Mouse (Mus musculus) MEL-GATA-1-ER (cell line): ENCODE measurements around the gene Eml3.

Experiments
- DNase-seq: peaks from one replicate; pipeline ENCODE4 v3.0.0-alpha.2; 2012; ENCODE audit warnings: low read depth; ENCODE audit errors: extremely low read depth

Eml3 gene

GRCm38 (mm10) chr19:8914212-8914611 is 15.1 kb upstream of the Eml3 start:
- DNase-seq: no peak

- no peak for DNase-seq
Observed at GRCm38 (mm10) chr19:8919000-8919399, 10.4 kb upstream of the Eml3 start.

- DNase-seq: no peak
Observed at GRCm38 (mm10) chr19:8919684-8920072, 9.7 kb upstream of the Eml3 start.

- no peak for DNase-seq
Observed at GRCm38 (mm10) chr19:8920073-8920736, 9.1 kb upstream of the Eml3 start, which contains the start of gene B3gat3. Gene B3gat3 (plus strand): TSS chr19:8920374.

- no peak for DNase-seq
Observed at GRCm38 (mm10) chr19:8920836-8921291, 8.5 kb upstream of the Eml3 start.

GRCm38 (mm10) chr19:8921741-8922140 is 7.6 kb upstream of the Eml3 start:
- no peak for DNase-seq

- DNase-seq: no peak
Observed at GRCm38 (mm10) chr19:8926766-8927165, 2.6 kb upstream of the Eml3 start.

- DNase-seq: no peak
Observed at GRCm38 (mm10) chr19:8927891-8928525, 1.3 kb upstream of the Eml3 start.

- DNase-seq: no peak
Observed at GRCm38 (mm10) chr19:8928689-8929223, 596 bp upstream of the Eml3 start.

- DNase-seq: no peak
Observed at GRCm38 (mm10) chr19:8930117-8930516, 765 bp downstream of the Eml3 start.

- DNase-seq: no peak
Observed at GRCm38 (mm10) chr19:8930771-8931170, 1.4 kb downstream of the Eml3 start.

GRCm38 (mm10) chr19:8936736-8937135 is 7.4 kb downstream of the Eml3 start:
- no peak for DNase-seq

GRCm38 (mm10) chr19:8940526-8941133 is 11.3 kb downstream of the Eml3 start:
- no peak for DNase-seq

- DNase-seq: no peak
Observed at GRCm38 (mm10) chr19:8941136-8941514, 11.8 kb downstream of the Eml3 start.

GRCm38 (mm10) chr19:8941515-8942217 is 12.3 kb downstream of the Eml3 start, which contains the start of gene Mta2:
Gene Mta2 (plus strand): TSS chr19:8941875.
- DNase-seq: peak; percentile 88

GRCm38 (mm10) chr19:8942276-8942964 is 13.1 kb downstream of the Eml3 start:
- no peak for DNase-seq

GRCm38 (mm10) chr19:8943047-8943446 is 13.7 kb downstream of the Eml3 start:
- DNase-seq: no peak

- DNase-seq: peak; percentile 89
Observed at GRCm38 (mm10) chr19:8944062-8944461, 14.7 kb downstream of the Eml3 start.

- peak; percentile 69 for DNase-seq
Observed at GRCm38 (mm10) chr19:8944750-8945149, 15.4 kb downstream of the Eml3 start.

- DNase-seq: no peak
Observed at GRCm38 (mm10) chr19:8945251-8945650, 15.9 kb downstream of the Eml3 start.

- DNase-seq: no peak
Observed at GRCm38 (mm10) chr19:8946929-8947328, 17.6 kb downstream of the Eml3 start.
